Mouse (Mus musculus): Measurements from ENCODE around the gene Cct4. TPM values are rescaled to one million over a fixed set of nuclear protein-coding genes. Genes with fewer than 3 reads are reported as not detected.
A peak's percentile ranks its signal among the peaks of the same experiment; 100 is the strongest.

Cct4 gene
- polyA plus RNA-seq, 1 experiment = 206 TPM

DNA sequence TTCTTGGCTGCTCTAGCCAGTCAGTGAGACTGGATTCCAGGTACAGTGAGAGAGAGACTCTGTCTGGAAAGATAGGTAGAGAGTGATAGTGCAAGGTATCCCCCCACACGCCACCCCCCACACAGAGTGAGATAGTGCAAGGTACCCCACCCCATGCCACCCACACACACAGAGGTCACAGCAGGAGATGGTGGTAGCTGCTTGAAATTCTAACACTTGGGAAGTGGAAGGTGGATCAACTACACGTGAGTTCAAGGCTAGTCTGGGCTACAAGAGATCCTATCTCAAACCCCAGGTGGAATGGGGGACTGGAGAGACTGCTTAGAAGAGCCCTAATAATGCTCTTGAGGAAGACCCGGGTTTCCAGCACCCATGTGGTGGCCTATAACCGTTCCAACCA, 9.3 kb upstream of the Cct4 start:
- WGBS = 39% methylated on average over 4 of the region's 4 CpGs
- Histone ChIP-seq H3K4me1 (replicated peaks; ENCODE audit: control insufficient read depth, insufficient read depth, low read length) (peaks cover 8% of the 10 kb centered on the region), H3K27me3 (ENCODE audit: control insufficient read depth, insufficient read depth, low read length) (no peaks in the 10 kb centered on the region), H3K36me3 (ENCODE audit: control insufficient read depth, insufficient read depth, low read length) (no peaks in the 10 kb centered on the region), H3K27ac (ENCODE audit: control insufficient read depth, insufficient read depth, low read length) (no peak overlapping the region), H3K4me3 (ENCODE audit: control insufficient read depth, insufficient read depth, low read length) (no peak overlapping the region)
- TF ChIP-seq CTCF (IDR thresholded peaks at IDR 0.05; ENCODE audit: borderline replicate concordance, control insufficient read depth, extremely low read depth, insufficient read depth, low read length, poor library complexity) (no peak), POLR2A (IDR thresholded peaks at IDR 0.05; ENCODE audit: control insufficient read depth, extremely low read depth, insufficient read depth, low read length, poor library complexity) (no peak)
- no peak for DNase-seq

DNA sequence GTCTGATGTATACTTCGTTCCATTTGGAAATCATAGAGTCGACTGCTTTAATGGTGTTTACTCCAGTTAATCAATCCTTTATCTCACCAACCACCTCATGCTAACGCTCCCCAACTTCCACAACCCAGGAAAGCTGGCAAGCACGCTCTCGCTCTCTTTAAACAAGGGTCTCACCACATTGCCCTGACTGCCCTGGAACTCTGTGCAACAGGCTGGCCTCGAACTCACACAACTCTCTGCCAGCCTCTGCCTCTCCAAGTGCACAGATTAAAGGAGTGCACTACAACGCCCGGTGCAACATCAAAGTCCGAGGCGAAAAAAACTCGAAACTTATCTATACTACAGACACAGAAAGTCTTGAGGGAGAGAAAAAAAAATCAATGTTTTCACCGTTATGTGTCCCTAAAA, 8.8 kb upstream of the Cct4 start:
- TF ChIP-seq POLR2A (IDR thresholded peaks at IDR 0.05; ENCODE audit: control insufficient read depth, extremely low read depth, insufficient read depth, low read length, poor library complexity) (no peak), CTCF (IDR thresholded peaks at IDR 0.05; ENCODE audit: borderline replicate concordance, control insufficient read depth, extremely low read depth, insufficient read depth, low read length, poor library complexity) (no peak)
- 4% methylated on average over 12 of the region's 12 CpGs for WGBS
- no peak for DNase-seq

DNA sequence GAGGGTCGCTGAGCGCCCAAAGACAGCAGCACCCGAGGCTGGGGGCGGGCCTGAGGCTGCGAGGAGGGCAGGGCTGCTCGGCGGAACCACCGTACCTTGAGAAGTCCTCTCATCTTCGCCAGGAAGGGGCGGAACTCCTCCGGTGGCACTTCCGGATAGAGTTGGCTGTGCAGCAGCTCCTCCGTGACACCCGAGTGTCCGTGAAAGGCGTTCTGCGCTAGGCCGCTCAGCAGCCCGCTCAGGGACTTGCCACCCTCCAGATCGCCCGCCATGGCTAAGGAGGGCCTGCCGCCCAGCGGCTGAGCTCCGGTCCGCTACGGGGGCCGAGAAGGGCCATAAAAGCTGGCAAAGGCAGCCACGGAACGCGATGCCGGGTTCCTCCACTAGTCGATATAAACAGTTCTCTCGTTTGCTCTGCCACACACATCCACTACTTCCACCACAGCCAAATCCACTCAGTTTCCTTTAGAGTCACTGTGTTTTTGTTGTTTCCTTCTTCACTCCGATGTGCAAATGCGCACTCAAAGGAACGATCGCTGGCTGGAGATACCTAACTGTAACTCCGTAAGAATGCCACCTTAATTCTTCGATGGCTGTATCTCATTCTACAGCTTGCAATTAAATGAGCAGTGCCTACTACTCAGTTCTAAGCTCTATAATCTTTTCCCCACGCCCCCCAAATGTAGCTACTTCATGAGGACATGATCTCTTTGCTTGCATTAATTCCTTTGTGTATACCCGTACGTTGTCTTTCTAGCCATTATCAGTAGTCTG, 8.1 kb upstream of the Cct4 start, which contains the start of the genes Gm28048 and Commd1:
Gene Gm28048 (minus strand): TSS at position 107 of the 774 bp plus-strand sequence.
Gene Commd1 (minus strand): TSS at position 399 of the 774 bp plus-strand sequence.
- peak; percentile 96 for DNase-seq
- H3K27me3 ChIP-seq (ENCODE audit: control insufficient read depth, insufficient read depth, low read length) = no peaks in the 10 kb centered on the region
- peak within 1 kb of the TSS; percentile 66 for H3K27ac ChIP-seq (ENCODE audit: control insufficient read depth, insufficient read depth, low read length)
- TF ChIP-seq CTCF (IDR thresholded peaks at IDR 0.05; ENCODE audit: borderline replicate concordance, control insufficient read depth, extremely low read depth, insufficient read depth, low read length, poor library complexity) = peak; percentile 73
- peak; percentile 82 for TF ChIP-seq POLR2A (IDR thresholded peaks at IDR 0.05; ENCODE audit: control insufficient read depth, extremely low read depth, insufficient read depth, low read length, poor library complexity)
- H3K4me3 ChIP-seq (ENCODE audit: control insufficient read depth, insufficient read depth, low read length) = peak within 1 kb of the TSS; percentile 56
- no peaks in the 10 kb centered on the region for H3K36me3 ChIP-seq (ENCODE audit: control insufficient read depth, insufficient read depth, low read length)
- H3K4me1 ChIP-seq (replicated peaks; ENCODE audit: control insufficient read depth, insufficient read depth, low read length) = peaks cover 8% of the 10 kb centered on the region
- WGBS = 4% methylated on average over 42 of the region's 42 CpGs

More for the DNA sequence above, 8.8 kb upstream of the Cct4 start:
- Histone ChIP-seq H3K36me3 (ENCODE audit: control insufficient read depth, insufficient read depth, low read length) (no peaks in the 10 kb centered on the region), H3K4me3 (ENCODE audit: control insufficient read depth, insufficient read depth, low read length) (peak overlapping the region; percentile 56), H3K27me3 (ENCODE audit: control insufficient read depth, insufficient read depth, low read length) (no peaks in the 10 kb centered on the region), H3K27ac (ENCODE audit: control insufficient read depth, insufficient read depth, low read length) (peak overlapping the region; percentile 66), H3K4me1 (replicated peaks; ENCODE audit: control insufficient read depth, insufficient read depth, low read length) (peaks cover 8% of the 10 kb centered on the region)

DNA sequence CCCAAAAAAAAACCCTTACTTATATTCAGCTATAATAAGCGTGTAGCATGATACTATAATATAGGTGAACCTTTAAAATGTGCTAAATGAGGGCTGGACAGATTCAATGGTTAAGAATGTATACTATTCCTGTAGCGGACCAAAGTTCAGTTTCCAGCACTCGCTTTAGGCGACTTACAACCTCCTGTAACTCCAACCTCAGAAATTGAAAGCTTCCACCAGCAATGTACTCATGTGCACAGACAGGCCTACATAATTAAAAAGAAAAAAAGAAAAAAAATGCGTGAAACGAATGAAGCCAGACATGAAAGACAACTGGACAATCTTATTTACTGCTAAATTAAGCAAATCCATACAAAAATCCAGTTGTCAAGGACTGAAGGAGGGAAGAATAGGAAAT, 7.5 kb upstream of the Cct4 start:
- H3K27ac ChIP-seq (ENCODE audit: control insufficient read depth, insufficient read depth, low read length) = no peak overlapping the region
- 93% methylated on average over 6 of the region's 6 CpGs for WGBS
- H3K4me1 ChIP-seq (replicated peaks; ENCODE audit: control insufficient read depth, insufficient read depth, low read length) = peaks cover 8% of the 10 kb centered on the region
- DNase-seq = no peak
- H3K36me3 ChIP-seq (ENCODE audit: control insufficient read depth, insufficient read depth, low read length) = no peaks in the 10 kb centered on the region
- TF ChIP-seq POLR2A (IDR thresholded peaks at IDR 0.05; ENCODE audit: control insufficient read depth, extremely low read depth, insufficient read depth, low read length, poor library complexity) (no peak), CTCF (IDR thresholded peaks at IDR 0.05; ENCODE audit: borderline replicate concordance, control insufficient read depth, extremely low read depth, insufficient read depth, low read length, poor library complexity) (no peak)
- H3K4me3 ChIP-seq (ENCODE audit: control insufficient read depth, insufficient read depth, low read length) = no peak overlapping the region
- H3K27me3 ChIP-seq (ENCODE audit: control insufficient read depth, insufficient read depth, low read length) = no peaks in the 10 kb centered on the region

DNA sequence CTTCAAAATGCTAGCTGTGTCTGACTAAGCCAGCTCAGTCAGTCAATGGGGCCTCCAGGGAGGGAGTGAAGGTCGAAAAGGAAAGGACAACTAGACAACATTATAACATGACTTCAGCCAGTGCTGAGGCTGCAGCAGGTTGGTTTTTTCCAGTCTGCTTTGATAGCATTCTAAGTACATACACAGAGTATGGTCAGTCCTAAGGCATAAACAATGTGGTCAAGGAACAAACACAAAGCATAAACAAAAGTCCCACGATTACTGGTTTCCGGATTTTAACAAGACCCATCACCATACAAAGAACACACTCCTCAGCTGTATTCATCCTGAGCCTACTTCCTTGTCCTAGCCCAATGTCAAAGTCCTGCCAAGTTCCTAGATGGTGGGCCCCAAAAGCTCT, 4.8 kb upstream of the Cct4 start:
- Histone ChIP-seq H3K27me3 (ENCODE audit: control insufficient read depth, insufficient read depth, low read length) (no peaks in the 10 kb centered on the region), H3K27ac (ENCODE audit: control insufficient read depth, insufficient read depth, low read length) (no peak overlapping the region), H3K4me3 (ENCODE audit: control insufficient read depth, insufficient read depth, low read length) (no peak overlapping the region), H3K4me1 (replicated peaks; ENCODE audit: control insufficient read depth, insufficient read depth, low read length) (peaks cover 8% of the 10 kb centered on the region), H3K36me3 (ENCODE audit: control insufficient read depth, insufficient read depth, low read length) (no peaks in the 10 kb centered on the region)
- DNase-seq = no peak
- 91% methylated on average over 3 of the region's 3 CpGs for WGBS
- no peak for TF ChIP-seq POLR2A (IDR thresholded peaks at IDR 0.05; ENCODE audit: control insufficient read depth, extremely low read depth, insufficient read depth, low read length, poor library complexity)
- TF ChIP-seq CTCF (IDR thresholded peaks at IDR 0.05; ENCODE audit: borderline replicate concordance, control insufficient read depth, extremely low read depth, insufficient read depth, low read length, poor library complexity) = no peak

DNA sequence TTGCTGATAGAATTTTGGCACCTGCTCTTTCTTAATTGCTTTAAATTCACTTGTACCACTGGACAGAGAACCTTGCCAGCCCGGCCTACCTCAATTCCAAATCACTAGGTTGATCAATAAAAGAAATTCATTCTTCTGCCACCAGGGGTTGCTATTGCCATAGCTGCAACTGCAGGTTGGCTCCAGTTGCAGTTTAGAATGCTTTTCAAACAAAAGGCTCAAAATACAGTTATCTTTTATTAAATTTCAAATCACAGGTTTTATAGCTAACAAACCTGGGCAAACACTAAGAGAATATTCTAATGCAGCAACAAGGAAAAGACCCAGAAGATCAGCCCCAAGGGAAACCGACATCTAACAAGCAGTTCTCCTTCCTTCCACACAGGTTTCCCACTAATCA, 3.0 kb upstream of the Cct4 start:
- no peak for TF ChIP-seq CTCF (IDR thresholded peaks at IDR 0.05; ENCODE audit: borderline replicate concordance, control insufficient read depth, extremely low read depth, insufficient read depth, low read length, poor library complexity)
- no peak for TF ChIP-seq POLR2A (IDR thresholded peaks at IDR 0.05; ENCODE audit: control insufficient read depth, extremely low read depth, insufficient read depth, low read length, poor library complexity)
- DNase-seq = peak; percentile 44
- H3K27me3 ChIP-seq (ENCODE audit: control insufficient read depth, insufficient read depth, low read length) = no peaks in the 10 kb centered on the region
- H3K27ac ChIP-seq (ENCODE audit: control insufficient read depth, insufficient read depth, low read length) = no peak overlapping the region
- 55% methylated on average over 2 of the region's 2 CpGs for WGBS
- no peak overlapping the region for H3K4me3 ChIP-seq (ENCODE audit: control insufficient read depth, insufficient read depth, low read length)
- no peaks in the 10 kb centered on the region for H3K36me3 ChIP-seq (ENCODE audit: control insufficient read depth, insufficient read depth, low read length)
- peaks cover 7% of the 10 kb centered on the region for H3K4me1 ChIP-seq (replicated peaks; ENCODE audit: control insufficient read depth, insufficient read depth, low read length)
